Mouse (Mus musculus): ENCODE results near the gene Fgf12.

The Fgf12 gene

GRCm38 (mm10) chr16:28752638-28753118 is at the start of gene Fgf12:
TSS of gene Fgf12 (minus strand) at chr16:28753068.
- CTCF ChIA-PET, result interaction anchor here in 3 of 4 experiments (0.6 to 1.1 kb wide), 3 partner anchors 40 to 982 kb away, joined by 3 to 4 read pairs (median 3); no protein-coding TSS in a partner anchor
- POLR2A ChIA-PET, result interaction anchor here in 1 of 4 experiments (0.6 kb wide), 1 partner anchor 117 kb away, joined by 4 read pairs; no protein-coding TSS in a partner anchor

- POLR2A ChIA-PET, result interaction anchor here in 1 of 4 experiments (1.0 kb wide), 1 partner anchor 17 kb away, joined by 4 read pairs; no protein-coding TSS in a partner anchor
- CTCF ChIA-PET, result interaction anchor here (0.6 to 1.9 kb wide), 17 partner anchors 9 to 204 kb away, joined by 3 to 9 read pairs (median 4); partner anchors contain the start of gene Fgf12 (in 1 of the 4)
These were observed 40.2 kb upstream of the Fgf12 start for GRCm38 (mm10) chr16:28793115-28793514.

- CTCF ChIA-PET, result interaction anchor here in 3 of 4 experiments (0.6 to 1.0 kb wide), 4 partner anchors 23 to 177 kb away, joined by 3 to 5 read pairs (median 4); no protein-coding TSS in a partner anchor
- POLR2A ChIA-PET, result no interaction called here
These were observed 17.4 kb upstream of the Fgf12 start for GRCm38 (mm10) chr16:28770276-28770675.

- ChIA-PET CTCF (no interaction called here), POLR2A (no interaction called here)
These were observed 8.6 kb upstream of the Fgf12 start for GRCm38 (mm10) chr16:28761417-28761976.

GRCm38 (mm10) chr16:28753124-28753917 is 453 bp upstream of the Fgf12 start:
- ChIA-PET POLR2A (interaction anchor here in 1 of 4 experiments (0.6 kb wide), 1 partner anchor 118 kb away, joined by 4 read pairs; no protein-coding TSS in a partner anchor), CTCF (interaction anchor here in 3 of 4 experiments (0.6 to 1.1 kb wide), 3 partner anchors 40 to 982 kb away, joined by 3 to 4 read pairs (median 3); no protein-coding TSS in a partner anchor)

GRCm38 (mm10) chr16:28734461-28734860 is 18.4 kb downstream of the Fgf12 start:
- CTCF ChIA-PET, result no interaction called here
- POLR2A ChIA-PET, result no interaction called here

GRCm38 (mm10) chr16:28726792-28727191 is 26.1 kb downstream of the Fgf12 start:
- ChIA-PET CTCF (no interaction called here), POLR2A (no interaction called here)

- ChIA-PET POLR2A (no interaction called here), CTCF (no interaction called here)
These were observed 46.2 kb downstream of the Fgf12 start for GRCm38 (mm10) chr16:28706623-28707022.

- CTCF ChIA-PET, result no interaction called here
- POLR2A ChIA-PET, result no interaction called here
These were observed 52.5 kb downstream of the Fgf12 start for GRCm38 (mm10) chr16:28700346-28700745.

GRCm38 (mm10) chr16:28696851-28697250 is 56.0 kb downstream of the Fgf12 start:
- CTCF ChIA-PET, result no interaction called here
- POLR2A ChIA-PET, result no interaction called here

GRCm38 (mm10) chr16:28694113-28694899 is 58.6 kb downstream of the Fgf12 start:
- POLR2A ChIA-PET, result no interaction called here
- CTCF ChIA-PET, result no interaction called here

- ChIA-PET POLR2A (no interaction called here), CTCF (interaction anchor here in 1 of 4 experiments (0.7 kb wide), 1 partner anchor 15 kb away, joined by 7 read pairs; no protein-coding TSS in a partner anchor)
These were observed 63.9 kb downstream of the Fgf12 start for GRCm38 (mm10) chr16:28688861-28689385.

GRCm38 (mm10) chr16:28681625-28682024 is 71.2 kb downstream of the Fgf12 start:
- ChIA-PET CTCF (no interaction called here), POLR2A (no interaction called here)

- ChIA-PET CTCF (no interaction called here), POLR2A (no interaction called here)
These were observed 84.0 kb downstream of the Fgf12 start for GRCm38 (mm10) chr16:28668815-28669347.

GRCm38 (mm10) chr16:28652640-28653039 is 100.2 kb downstream of the Fgf12 start:
- ChIA-PET POLR2A (no interaction called here), CTCF (no interaction called here)

GRCm38 (mm10) chr16:28650589-28650988 is 102.3 kb downstream of the Fgf12 start:
- ChIA-PET CTCF (no interaction called here), POLR2A (no interaction called here)

- CTCF ChIA-PET, result no interaction called here
- POLR2A ChIA-PET, result no interaction called here
These were observed 107.8 kb downstream of the Fgf12 start for GRCm38 (mm10) chr16:28645030-28645429.

- POLR2A ChIA-PET, result interaction anchor here in 1 of 4 experiments (0.5 kb wide), 1 partner anchor 617 kb away, joined by 3 read pairs; no protein-coding TSS in a partner anchor
- CTCF ChIA-PET, result no interaction called here
These were observed 121.1 kb downstream of the Fgf12 start for GRCm38 (mm10) chr16:28631721-28632120.

GRCm38 (mm10) chr16:28630771-28631484 is 121.9 kb downstream of the Fgf12 start:
- CTCF ChIA-PET, result no interaction called here

More at GRCm38 (mm10) chr16:28630771-28631484, 121.9 kb downstream of the Fgf12 start:
- POLR2A ChIA-PET, result interaction anchor here in 1 of 4 experiments (0.5 kb wide), 1 partner anchor 618 kb away, joined by 3 read pairs; no protein-coding TSS in a partner anchor
